Mouse (Mus musculus) lung, postnatal 25 days (tissue): ENCODE data around the gene Rnls.
A peak's percentile ranks its signal among the peaks of the same experiment; 100 is the strongest.

Source experiments
- DNase-seq: peaks from one replicate; pipeline ENCODE4 v3.0.0; 2022; ENCODE audit warnings: low spot score

The Rnls gene

DNA sequence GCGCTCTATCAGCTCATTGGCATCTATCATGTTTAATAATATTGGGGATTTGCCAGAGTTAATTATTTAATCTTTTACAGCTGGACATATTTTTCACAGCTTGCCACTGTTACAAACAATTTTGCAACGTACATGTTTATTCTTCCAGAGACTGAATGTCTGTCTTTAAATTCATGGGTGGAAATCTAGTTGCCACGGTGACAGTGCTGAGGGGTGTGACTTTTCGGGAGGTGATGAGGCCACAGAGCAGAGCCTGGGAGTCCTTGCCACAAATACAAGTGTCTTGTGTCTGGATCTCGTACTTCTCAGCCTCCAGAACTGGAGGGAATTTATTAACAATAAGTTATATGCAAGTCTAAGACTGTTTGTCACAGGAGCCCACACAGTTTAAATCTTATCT lies 212.5 kb downstream of the Rnls start:
- no peak for DNase-seq

DNA sequence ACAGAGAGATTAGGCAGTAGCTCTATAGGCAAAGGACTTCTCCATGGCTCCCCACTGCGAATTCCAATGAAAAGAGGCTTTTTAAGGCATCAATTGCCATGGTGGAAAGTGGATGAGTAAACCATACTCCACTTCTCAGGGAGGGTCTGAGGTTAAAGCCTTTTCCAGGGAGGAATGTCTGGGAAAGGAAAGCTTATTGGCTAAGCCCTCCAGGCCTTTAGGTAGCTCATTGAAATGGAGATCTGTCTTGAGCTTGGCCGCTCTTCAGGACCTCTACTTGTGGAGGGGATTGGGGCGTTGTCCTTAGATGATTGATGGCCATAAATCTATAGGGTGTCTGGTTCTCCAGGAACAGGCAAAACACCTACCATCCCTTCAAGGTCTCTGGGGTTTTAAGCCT lies 213.2 kb downstream of the Rnls start:
- DNase-seq: no peak

DNA sequence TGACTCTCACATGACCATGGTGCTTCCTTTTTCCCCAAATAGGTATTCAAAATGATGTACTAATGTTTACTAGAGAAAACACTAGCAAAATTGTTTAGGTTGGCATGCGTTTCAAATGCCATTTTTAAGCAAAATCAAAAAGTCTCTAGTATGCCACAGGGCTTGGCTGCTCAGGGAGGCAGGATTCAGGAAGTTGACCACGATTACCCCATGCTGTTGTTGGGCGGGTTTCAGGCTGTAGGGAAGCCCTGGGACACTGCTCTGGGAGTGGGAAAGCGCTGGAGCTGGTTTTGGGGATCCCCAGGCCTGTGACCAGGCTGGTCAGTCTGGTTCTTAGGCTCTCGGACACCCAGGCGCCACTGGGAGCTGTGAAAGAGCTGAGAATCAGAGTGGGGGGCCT lies 213.7 kb downstream of the Rnls start:
- DNase-seq: no peak

DNA sequence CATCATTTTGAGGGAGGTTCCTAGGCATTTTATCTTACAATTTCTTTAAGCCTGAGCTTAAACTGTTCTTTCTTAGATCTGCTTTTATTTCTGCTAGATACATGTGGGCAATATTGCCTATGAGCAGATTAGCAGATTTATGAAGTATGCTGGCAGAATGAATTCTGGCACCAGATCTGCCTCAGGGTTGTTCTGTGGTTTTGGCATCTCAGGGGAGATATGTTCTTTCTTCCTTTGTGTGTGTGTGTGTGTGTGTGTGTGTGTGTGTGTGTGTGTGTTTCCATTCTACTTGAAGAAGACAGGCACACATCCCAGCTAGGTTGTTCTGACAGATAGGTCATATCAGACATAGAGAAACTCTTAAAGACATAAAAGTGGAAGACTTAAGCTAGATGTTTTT lies 218.1 kb downstream of the Rnls start:
- DNase-seq: no peak

DNA sequence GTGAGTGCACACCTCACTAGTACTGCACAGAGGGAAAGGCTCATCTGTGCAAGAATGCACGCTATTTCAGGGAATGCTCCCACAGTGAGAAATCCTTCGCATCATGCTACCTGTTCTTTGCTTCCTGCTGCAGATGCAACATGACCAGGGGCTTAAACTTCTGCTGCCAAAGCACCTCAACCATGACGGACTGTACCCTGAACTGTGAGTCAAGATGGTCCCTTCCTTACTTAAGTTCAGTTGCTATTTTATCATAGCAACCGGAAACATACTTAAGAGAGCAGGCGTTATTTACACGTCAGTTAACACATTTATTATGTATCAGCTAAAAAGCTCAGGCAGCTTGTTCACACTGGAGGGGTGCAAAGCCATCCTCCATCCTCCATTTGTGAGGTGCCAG lies 222.2 kb downstream of the Rnls start:
- no peak for DNase-seq

DNA sequence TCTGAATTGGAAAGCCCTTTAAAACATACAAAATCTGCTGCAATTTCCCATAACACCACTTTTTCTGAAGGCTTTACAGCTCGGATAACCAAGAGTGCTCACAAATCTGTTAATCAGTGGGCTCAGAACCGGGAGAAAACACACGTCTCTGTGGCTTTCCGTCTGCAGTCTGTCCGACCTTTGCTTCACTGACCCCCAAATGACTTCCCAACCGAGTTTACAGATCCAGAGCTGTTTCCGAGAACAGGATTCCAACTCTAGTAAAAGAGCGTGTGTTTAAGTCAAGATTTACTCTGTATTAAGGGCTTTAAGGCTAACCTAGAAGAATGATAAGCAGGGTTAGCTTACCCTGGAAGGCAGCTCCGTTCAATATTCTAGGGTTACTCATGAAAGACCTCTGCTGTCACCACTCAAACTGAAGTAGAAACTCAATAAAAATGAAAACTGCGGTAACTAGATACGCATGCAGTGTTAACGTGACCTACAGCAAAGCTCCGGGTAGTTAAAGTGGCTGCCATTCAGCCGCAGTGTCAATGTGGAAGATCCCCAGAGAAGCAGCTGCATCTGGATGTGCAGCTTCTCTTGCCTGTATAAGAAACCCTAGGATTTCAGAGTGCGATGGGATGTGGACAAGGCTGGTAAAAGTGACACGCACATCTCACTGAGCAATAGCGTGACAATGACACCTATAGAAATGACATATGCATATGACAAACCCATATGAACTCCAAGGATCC lies 224.4 kb downstream of the Rnls start:
- DNase-seq: no peak

DNA sequence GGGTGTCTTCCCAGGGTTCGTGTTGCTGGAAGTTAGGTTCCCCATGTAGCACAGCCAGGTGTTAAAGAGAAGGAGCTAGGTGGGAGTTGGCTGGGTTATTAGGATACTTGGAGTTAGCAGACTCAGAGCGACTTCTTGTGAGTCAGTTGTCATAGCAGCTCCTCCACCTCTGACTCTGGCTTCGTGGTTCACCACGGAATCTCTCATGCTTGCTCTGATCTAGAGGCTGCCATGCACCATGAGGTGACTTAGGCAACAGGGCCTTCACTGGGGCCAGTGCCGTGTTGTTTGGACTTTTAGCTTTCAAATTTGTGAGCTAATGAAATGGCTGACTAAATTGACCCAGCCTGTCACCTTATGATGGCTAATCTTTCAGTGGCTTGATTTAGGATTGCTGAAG lies 227.3 kb downstream of the Rnls start:
- DNase-seq: no peak

DNA sequence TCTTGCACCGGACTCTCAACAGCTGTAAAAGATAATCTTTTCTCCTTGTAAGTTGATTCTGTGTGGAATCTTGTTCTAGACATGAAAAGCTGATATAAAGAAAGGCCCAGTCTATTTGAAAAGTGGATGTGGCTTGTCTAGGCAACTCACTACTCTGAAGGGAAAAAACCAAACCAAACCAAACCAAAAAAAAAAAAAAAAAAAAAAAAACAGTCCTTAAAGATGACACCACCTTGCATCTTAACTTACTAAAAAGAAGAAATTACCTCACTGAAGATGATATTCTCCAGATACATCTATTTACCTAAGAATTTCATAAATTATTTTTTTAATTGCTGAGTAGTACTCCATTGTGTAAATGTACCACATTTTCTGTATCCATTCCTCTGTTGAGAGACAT lies 230.2 kb downstream of the Rnls start:
- no peak for DNase-seq

DNA sequence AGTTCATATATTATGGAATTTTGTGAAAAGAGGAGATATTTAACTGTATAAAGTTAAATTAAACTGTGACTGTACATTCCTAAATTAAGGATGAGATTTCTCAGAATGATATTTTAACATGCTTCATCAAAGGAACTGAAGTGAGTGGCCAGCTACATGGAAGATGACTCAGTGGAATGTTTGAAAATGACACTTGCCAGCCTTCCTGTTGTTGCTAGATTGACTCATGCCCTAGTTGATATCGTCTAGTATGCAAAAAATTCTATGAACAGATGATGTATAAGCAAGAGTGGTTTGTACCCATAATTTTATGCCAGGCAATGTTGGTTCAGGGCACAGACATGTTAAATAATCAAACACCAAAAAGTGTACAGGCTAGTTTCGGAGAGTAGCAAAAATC lies 232.2 kb downstream of the Rnls start:
- no peak for DNase-seq

DNA sequence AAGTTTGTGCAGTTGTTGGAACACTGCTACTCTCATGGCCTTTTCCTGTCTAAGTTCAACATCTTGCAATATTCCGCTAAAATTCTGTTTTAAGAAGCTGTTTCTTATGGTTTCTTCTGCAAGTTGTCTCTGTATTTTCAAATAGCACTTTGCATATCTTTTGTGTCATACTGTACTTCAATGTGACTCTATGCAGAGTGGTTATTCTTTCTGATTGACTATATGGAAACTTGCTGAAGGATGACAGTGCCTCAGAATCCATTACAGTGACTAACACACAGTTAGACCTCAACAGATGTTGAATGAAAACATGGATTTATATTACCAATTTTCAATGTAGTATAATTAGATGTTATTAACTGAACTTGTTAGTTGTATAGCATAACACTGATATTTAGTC lies 232.9 kb downstream of the Rnls start:
- no peak for DNase-seq

DNA sequence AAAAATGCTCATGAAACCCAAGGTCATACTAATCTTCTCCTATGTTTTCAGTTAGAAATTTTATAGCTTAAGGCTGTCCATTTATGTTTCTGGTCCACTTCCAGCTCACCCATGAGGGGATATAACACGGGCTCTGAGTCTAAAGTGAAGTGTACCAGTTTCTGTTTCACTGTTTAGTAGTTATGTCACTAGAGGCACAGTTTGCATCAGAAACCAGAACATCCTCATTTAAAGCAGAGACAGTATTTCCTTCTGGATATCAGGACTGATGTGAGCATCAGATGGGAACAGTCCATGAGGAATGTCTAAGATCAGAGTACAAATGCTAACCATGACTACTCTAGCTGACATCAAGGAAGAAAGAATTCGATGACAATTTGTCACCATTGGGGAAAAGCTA lies 233.9 kb downstream of the Rnls start:
- DNase-seq: no peak

DNA sequence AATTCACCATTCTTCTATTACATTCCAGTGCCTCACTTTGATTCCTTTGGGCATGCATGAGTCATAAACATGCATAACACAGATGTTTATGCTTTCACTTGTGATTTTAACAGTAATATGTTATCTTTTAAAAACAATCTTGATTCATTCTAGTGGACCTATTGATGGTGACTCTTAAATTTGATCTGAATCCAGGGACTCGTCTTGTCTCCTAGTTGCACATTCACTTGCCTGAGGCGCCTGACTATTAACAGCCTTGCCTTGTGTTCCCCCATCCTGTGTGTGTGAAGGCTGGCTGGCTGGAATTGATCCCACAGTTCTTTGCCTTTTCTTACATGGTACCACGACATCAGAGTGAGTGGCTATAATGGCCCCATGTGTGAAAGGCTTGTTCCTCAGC lies 243.7 kb downstream of the Rnls start:
- no peak for DNase-seq

DNA sequence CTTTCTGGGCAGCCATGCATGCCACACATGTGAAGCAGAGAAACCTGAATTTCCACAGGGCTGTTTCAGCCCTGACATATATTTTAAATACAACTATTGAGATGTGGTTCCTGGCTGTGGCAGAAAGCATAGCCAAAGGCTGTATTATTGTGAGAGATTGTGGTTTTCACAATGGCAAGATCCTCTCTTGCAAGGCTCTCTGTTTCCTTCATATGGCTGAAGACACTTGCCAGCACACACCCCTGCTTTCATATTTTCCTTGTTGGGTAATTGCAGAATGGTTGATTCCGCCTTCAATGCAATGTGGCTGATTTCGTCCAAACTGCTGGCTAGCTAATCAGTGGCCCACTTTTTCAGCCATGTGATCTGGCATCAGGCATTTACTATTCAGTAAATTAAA lies 248.9 kb downstream of the Rnls start:
- no peak for DNase-seq

DNA sequence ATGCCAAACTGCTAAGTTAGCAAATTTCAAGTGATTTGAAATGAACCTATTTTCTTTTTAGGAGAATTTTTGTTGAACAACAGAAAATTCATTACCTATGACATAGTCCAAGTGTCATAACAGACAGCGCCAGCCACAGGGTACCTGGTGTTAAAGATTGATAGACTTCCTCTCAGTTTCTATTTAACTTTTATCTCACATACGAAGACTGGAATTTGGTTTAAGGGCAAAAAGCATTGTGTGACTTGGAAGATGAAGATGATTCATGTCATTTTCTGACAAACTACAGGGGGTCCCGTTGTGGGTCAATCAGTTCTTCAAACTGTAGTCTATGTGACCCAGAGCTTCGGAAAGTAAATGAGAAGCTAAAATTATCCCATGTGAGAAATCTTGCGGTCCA lies 254.8 kb downstream of the Rnls start:
- DNase-seq: no peak

DNA sequence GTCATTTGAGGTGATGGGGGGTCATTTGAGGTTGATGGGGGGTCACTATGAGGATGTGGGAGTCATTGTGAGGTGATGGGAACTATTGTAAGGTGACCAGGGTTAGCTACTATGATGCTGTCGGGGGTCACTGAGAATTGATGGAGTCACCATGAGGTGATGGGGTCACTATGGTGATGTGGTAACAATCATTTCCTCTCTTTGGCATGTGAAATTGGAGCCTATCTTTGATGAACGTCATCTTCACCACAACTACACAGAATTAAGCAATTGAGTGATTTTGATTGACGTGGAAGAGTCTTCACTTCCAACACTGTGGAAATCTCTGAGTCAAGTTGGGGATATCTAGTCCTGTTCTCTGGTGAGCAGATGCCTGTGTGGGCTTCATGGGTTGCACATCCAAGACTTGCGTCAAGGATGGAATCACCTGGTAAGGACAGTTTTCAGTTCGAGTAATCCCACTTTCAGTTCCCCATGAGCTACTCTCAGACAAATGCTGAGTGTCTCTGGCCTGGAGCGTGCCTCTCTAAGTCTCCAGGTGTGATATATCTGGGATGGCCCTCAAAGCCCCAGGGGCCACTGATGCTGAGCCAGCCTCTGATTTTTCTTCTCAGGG lies 269.4 kb downstream of the Rnls start:
- DNase-seq: no peak

DNA sequence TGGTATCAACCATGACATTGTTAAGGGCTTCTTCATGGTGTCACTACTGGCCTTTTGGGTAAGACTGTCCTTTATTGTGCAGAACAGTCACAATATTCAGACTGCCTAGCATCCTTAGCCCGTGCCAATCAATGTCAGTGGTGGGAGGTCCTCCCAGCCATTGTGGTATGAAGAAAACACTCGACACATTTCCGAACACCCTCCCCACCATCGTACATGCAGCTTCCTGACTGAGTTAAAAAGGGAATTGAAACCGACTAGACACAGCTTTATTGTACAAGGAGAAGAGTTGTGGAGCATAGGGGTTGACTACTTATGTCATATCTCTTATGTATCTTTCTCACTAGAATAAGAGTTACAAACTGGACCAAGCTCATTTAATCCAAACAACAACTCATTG lies 272.1 kb downstream of the Rnls start:
- no peak for DNase-seq

DNA sequence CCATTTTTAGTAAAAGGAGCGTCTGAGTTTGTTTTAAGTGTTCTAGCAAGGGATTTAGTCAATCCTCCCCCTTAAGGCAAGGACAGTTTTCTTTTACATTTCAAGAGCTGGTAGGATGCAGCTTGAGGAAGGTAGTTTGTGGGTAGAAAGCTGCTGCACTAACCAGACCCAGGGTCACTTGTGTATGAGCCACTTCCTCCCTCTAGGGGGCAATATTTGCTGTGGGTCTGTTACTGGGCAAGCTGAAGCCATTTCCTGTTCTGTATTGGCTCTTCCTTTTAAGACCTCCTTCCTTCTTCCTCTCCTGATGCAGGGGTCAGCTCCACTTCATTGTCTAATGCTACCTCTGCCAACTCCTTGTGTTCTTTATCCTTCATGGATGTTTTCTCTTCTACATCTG lies 273.2 kb downstream of the Rnls start:
- peak; percentile 49 for DNase-seq

DNA sequence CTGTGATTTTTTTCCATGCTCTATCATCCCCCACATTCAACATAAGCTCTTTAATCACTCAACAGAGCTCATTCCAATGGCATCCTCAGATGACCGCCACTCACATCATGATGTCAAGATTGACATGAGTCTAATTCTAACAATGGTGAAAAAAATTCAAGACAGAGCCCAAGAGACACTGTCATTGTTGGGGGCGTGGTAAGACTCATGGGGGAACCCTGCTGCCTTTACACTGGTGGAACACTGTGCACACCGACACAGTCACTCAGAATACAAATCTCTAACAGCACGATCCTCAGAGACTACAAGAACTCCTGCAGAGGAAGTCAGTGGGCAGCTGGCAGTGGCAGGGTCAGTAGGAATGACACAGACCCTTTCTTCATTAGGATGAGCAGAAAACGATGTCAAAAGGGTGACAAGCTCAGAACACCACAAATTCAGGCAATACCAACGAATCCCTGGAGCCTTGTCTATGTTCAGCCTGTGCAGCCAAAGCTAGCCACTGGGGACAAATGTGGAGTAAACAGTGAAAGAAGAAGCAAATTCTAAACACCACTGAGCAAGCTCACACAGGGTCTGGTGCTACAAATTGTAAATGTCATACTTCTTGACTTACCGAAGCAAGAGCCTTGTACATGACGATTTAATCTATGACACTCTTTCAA lies 277.3 kb downstream of the Rnls start:
- DNase-seq: no peak

DNA sequence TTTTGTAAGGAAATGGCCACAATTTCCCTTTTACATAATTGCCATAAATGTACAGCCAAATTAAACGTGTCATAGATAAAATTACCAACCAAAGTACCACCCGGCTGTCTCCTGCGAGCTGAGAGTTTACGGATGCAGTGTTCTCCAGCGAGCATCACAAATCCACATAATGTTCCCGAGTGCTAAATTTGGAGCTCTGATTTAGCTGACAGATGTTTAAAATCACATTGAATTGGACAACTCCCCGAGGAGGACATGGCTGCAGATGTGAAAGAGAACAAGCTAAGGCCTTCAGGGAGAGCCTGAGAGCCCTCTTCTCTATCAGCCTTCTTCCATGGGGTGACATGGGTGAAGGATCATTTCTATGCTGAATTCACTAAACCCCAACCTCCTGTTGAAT lies 278.3 kb downstream of the Rnls start:
- DNase-seq: no peak

DNA sequence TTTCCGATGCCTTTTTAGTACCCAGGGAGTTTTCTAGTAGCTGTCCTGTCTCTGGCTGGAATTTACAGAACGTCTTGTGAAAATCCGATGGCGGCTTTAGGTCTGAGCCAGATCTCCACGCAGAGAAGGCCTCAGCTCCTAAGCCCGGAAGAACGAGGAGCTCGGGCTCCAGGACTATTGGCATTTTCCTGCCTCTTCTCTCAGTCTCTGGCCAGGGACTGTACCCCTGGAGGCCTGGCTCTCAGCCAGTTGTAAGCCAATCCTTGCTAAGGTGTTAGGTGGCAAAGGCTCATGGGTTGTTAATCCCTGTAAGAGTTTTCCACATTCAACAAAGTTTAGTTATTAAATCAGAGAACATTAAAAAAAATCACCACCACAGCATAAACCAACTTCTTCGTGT lies 281.7 kb downstream of the Rnls start:
- no peak for DNase-seq

DNA sequence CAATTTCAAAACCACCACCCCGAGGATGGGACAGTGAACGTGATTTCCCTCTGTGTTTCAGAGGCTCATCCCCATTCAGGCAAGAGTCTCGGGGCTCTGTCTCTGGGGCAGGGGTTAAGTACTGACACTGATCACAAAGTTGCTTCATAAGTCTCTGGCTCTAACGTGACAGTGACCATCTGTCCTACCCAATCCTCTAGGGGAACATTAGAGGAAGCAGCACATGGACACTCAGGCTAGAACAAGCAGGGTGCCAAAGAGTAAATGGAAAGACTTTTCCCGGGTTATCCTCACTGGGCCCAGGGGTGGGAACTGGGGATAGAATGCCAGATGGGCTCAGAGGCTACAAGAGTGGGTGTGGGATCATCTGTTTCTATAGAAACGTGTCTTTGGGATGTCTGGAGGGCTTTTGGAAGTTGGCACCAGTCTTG lies 282.1 kb downstream of the Rnls start:
- DNase-seq: peak; percentile 62

DNA sequence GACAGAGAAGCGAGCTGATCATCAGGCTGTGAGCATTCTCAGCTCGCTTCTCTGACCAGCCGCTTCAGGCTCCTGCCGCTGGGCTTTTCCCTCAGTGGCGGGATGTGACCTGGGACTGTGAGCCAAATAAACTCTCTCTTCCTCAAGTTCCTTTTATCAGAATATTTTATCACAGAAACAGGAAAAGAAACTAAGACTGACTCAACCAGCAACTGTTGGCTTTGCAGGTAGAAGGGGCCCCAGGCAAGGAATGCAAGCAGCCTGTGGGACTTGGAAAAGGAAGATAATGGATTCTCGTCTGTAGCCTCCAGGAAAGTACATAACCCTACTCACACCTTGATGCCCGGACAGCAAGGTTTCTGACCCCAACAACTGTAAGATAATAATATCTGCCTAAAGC lies 283.0 kb downstream of the Rnls start:
- no peak for DNase-seq

DNA sequence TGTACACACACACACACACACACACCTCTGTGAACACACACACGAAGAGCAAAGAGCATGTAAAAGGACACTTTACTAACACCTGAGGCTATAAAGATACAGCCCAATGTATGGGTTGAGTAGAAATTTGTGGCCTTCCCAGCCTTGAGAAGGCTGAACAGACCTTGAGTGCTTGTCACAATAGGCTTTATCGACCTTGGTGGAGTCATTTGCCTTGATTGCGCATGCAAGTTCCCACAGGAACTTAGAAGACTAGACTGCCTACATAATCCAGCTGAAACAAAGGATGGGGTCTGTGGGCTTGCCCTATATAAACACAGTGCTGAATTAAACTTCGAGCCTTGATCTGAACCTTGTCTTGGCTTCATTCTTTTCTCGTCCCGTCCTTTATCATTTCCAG lies 288.2 kb downstream of the Rnls start:
- DNase-seq: no peak

DNA sequence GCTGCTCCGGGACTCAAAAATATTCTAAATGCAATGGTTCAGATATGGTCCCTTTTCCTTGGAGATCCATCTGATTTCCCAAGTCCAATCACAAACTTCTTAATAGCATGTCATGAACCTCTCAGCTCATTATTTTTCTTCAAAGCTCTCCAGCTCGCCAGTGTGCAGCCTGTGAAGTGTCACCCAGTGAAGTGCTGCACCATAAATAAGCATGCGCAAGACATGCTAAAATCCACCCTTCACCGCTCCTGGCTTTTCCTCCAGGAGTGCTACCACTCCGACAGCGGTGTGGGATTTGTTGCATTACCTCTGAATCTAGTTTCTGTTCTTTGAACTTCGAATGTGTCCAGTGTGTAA lies 289.3 kb downstream of the Rnls start:
- no peak for DNase-seq
